Mouse (Mus musculus) forebrain, embryonic 15.5 days (tissue): Measurements from ENCODE around the gene Kcnk2. TPM values are rescaled to one million over a fixed set of nuclear protein-coding genes. Genes with fewer than 3 reads are reported as not detected.

Experiments used
- ATAC-seq: fragments of 200-750 bp; cut with Nextera tagmentation; replicated peaks from 2 replicates; pipeline ENCODE4 v1.8.0; 2017; ENCODE audit warnings: mild to moderate bottlenecking, moderate TSS enrichment, moderate library complexity
- H3K27ac ChIP-seq: fragments of 300-500 bp; sonication (generic); replicated peaks from 2 replicates; pipeline ENCODE4 v1.5.1; 2015; ENCODE audit warnings: mild to moderate bottlenecking, inconsistent platforms
- H3K27me3 ChIP-seq: fragments of 300-500 bp; sonication (generic); 2 replicates; pipeline ENCODE4 v1.6.1; 2015; ENCODE audit warnings: inconsistent platforms
- H3K36me3 ChIP-seq: fragments of 300-500 bp; sonication (generic); 2 replicates; pipeline ENCODE4 v1.6.1; 2015; ENCODE audit warnings: mild to moderate bottlenecking, inconsistent platforms
- H3K4me1 ChIP-seq: fragments of 300-500 bp; sonication (generic); 2 replicates; pipeline ENCODE4 v1.6.1; 2015; ENCODE audit warnings: inconsistent platforms
- H3K4me2 ChIP-seq: fragments of 300-500 bp; sonication (generic); replicated peaks from 2 replicates; pipeline ENCODE4 v1.6.1; 2015; ENCODE audit warnings: mild to moderate bottlenecking, inconsistent platforms
- H3K4me3 ChIP-seq: fragments of 300-500 bp; sonication (generic); 2 replicates; pipeline ENCODE4 v1.5.1; 2015; ENCODE audit warnings: mild to moderate bottlenecking, inconsistent platforms
- H3K9ac ChIP-seq: fragments of 300-500 bp; sonication (generic); replicated peaks from 2 replicates; pipeline ENCODE4 v1.6.1; 2015; ENCODE audit warnings: mild to moderate bottlenecking, inconsistent platforms
- H3K9me3 ChIP-seq: fragments of 300-500 bp; sonication (generic); 2 replicates; pipeline ENCODE4 v1.6.1; 2016; ENCODE audit warnings: inconsistent platforms
- WGBS: fragments of 180-500 bp; shearing (Covaris S2); methylation state at CpG from one replicate; pipeline ENCODE4 v1.1.7; 2015; ENCODE audit warnings: mixed read lengths; 5-methylcytosine and 5-hydroxymethylcytosine counted together
- polyA plus RNA-seq: library from polyadenylated mRNA; unstranded; fragments of >200 nt; fragmentation: Nextera tagmentation; extraction: Ambion mirVana; gene quantifications from 2 replicates; pipeline ENCODE4 v1.2.1, GENCODE M21; 2015

Gene Kcnk2
- polyA plus RNA-seq, 1 experiment from 2014 or later = 24.7 TPM

GRCm38 (mm10) chr1:189341381-189341917 lies 60.6 kb downstream of the Kcnk2 start:
- no peak overlapping the region for H3K9ac ChIP-seq

DNA sequence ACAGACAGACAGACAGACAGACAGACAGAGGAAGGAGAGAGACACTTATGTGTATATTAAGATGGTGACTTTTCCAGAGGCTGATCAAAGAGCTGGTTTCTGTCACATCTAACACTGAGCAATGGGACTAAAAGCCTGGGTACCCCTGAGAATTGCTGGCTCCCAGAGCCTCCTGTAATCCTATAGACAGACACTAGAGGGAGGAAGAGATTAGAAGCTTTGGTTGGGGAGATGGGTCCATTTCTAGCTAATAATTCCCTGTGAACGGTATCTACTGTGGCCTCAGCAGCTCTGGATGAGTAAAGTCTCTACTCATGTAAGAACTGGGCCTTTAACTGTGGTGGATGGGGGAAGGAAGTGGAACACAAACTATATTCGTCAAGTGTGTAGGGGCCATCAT lies 86.2 kb downstream of the Kcnk2 start:
- Histone ChIP-seq H3K4me2 (no peak overlapping the region), H3K36me3 (no peaks in the 10 kb centered on the region), H3K4me3 (no peak overlapping the region), H3K9ac (no peak overlapping the region), H3K27ac (no peak overlapping the region), H3K9me3 (no peaks in the 10 kb centered on the region), H3K27me3 (no peaks in the 10 kb centered on the region), H3K4me1 (no peaks in the 10 kb centered on the region)
- 63% methylated on average over 2 of the region's 2 CpGs for WGBS
- no peak for ATAC-seq

More at GRCm38 (mm10) chr1:189341381-189341917, 60.6 kb downstream of the Kcnk2 start:
- Histone ChIP-seq H3K27ac (no peak overlapping the region), H3K27me3 (no peaks in the 10 kb centered on the region), H3K9me3 (no peaks in the 10 kb centered on the region), H3K4me2 (peak overlapping the region; percentile 94), H3K4me1 (peaks cover 20% of the 10 kb centered on the region), H3K36me3 (peaks cover 7% of the 10 kb centered on the region; the same call in 1 of the 2 replicates), H3K4me3 (peak overlapping the region; percentile 62)
- 62% methylated on average over 4 of the region's 4 CpGs for WGBS
- ATAC-seq = no peak

DNA sequence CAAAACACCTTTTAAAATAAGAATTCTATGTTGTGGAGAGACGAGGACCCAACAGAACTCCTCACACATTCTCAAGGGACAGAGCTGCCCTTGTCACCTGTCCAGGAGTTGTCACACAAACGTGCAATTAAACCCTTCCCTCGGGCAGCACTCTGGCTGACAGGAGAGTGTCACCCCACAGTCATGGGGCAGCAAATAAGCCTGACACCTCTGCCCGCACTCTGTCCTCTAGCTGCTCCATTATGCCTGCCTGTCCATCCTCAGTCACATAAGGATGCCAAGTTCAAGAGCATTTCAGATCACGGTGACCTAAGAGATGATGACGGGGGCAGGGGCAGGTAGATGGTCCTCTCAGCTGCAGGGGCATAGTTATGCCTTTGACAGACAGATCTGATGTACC lies 87.6 kb downstream of the Kcnk2 start:
- H3K4me1 ChIP-seq = 0 out of 2 replicates have a peak, but pooled peaks cover 8% of the 10 kb centered on the region
- no peaks in the 10 kb centered on the region for H3K36me3 ChIP-seq
- ATAC-seq = no peak
- H3K4me3 ChIP-seq = no peak overlapping the region
- no peaks in the 10 kb centered on the region for H3K9me3 ChIP-seq
- 79% methylated on average over 6 of the region's 6 CpGs for WGBS
- H3K27me3 ChIP-seq = no peaks in the 10 kb centered on the region
- no peak overlapping the region for H3K9ac ChIP-seq
- no peak overlapping the region for H3K4me2 ChIP-seq
- no peak overlapping the region for H3K27ac ChIP-seq

DNA sequence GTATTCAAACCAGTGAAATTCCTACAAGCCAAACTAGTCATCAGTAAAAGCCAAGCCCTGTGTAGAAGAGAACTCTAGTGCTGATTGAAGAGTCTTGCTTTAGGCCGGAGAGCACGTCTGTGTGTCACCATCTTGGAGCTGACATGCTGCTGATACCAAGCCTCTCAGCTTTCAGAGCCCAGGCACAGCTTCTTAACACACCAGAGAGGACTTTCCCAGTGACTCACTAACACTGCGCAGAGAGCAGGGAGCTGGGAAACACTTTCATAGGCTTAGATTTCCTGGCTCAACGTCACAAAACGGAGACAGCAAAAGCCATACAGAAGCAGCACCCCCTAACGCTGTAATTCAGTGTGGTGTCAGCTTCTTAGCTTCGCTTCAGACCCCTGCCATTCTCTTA lies 88.3 kb downstream of the Kcnk2 start:
- H3K27ac ChIP-seq = no peak overlapping the region
- H3K4me1 ChIP-seq = 0 out of 2 replicates have a peak, but pooled peaks cover 8% of the 10 kb centered on the region
- no peak overlapping the region for H3K9ac ChIP-seq
- H3K4me2 ChIP-seq = no peak overlapping the region
- WGBS = 78% methylated on average over 7 of the region's 7 CpGs
- no peak overlapping the region for H3K4me3 ChIP-seq
- ATAC-seq = no peak
- H3K27me3 ChIP-seq = no peaks in the 10 kb centered on the region
- no peaks in the 10 kb centered on the region for H3K36me3 ChIP-seq
- H3K9me3 ChIP-seq = no peaks in the 10 kb centered on the region

GRCm38 (mm10) chr1:189310145-189310544 lies 91.9 kb downstream of the Kcnk2 start:
- WGBS = 58% methylated on average over 2 of the region's 2 CpGs
- Histone ChIP-seq H3K9me3 (no peaks in the 10 kb centered on the region), H3K4me3 (no peak overlapping the region), H3K27ac (no peak overlapping the region), H3K36me3 (no peaks in the 10 kb centered on the region), H3K9ac (no peak overlapping the region), H3K27me3 (no peaks in the 10 kb centered on the region), H3K4me1 (0 out of 2 replicates have a peak, but pooled peaks cover 8% of the 10 kb centered on the region), H3K4me2 (no peak overlapping the region)
- no peak for ATAC-seq

DNA sequence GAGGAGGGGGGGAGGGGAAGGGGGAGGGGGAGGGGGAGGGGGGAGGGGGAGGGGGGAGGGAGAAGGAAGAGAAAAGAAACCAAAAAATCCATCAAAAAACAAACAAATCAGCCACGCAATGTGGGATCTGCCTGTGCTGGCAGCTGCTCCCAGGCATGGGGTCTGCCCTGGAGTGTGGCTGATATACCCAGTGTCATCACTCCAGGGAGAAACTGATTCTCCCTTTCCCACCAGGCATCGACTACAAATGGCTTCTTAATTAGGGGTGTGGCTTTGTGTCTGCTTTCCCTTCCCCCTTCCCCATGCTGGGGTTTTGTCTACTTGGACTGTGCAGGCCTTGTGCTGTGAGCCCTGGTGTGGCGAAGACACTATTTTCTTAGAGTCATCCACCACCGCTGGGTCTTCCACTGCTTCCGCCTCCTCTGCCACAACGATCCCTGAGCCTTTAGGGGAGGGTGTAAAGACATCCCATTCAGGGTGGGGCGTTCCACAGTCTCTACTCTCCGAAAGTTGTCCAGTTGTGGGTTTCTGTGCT lies 97.0 kb downstream of the Kcnk2 start:
- WGBS = 66% methylated on average over 8 of the region's 8 CpGs
- no peak overlapping the region for H3K27ac ChIP-seq
- H3K4me1 ChIP-seq = 0 out of 2 replicates have a peak, but pooled peaks cover 4% of the 10 kb centered on the region
- H3K36me3 ChIP-seq = no peaks in the 10 kb centered on the region
- H3K4me2 ChIP-seq = no peak overlapping the region
- no peak overlapping the region for H3K4me3 ChIP-seq
- no peaks in the 10 kb centered on the region for H3K27me3 ChIP-seq
- no peaks in the 10 kb centered on the region for H3K9me3 ChIP-seq
- no peak overlapping the region for H3K9ac ChIP-seq
- no peak for ATAC-seq

DNA sequence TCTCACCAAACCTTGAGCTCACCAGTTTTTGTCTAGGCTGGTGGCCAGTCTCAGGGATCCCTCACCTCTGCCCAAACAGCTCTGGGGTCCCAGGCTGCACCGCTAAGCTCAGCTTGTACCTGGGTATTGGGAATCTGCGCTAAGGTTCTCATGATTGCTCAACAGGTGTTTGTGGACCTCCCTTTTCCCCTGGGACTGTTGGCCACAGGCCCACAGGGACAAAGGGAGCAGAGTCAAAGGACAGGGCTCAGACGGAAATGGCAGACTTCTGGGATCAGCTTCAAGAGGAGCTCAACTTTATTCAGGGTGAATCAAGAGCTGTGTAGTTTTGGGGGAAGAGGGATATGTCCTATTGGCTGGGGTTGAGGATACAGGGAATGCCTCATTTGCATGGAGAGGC lies 99.1 kb downstream of the Kcnk2 start:
- no peaks in the 10 kb centered on the region for H3K36me3 ChIP-seq
- no peak for ATAC-seq
- H3K4me1 ChIP-seq = no peaks in the 10 kb centered on the region
- H3K9me3 ChIP-seq = no peaks in the 10 kb centered on the region
- 88% methylated on average over 3 of the region's 3 CpGs for WGBS
- H3K27ac ChIP-seq = no peak overlapping the region
- H3K9ac ChIP-seq = no peak overlapping the region
- no peak overlapping the region for H3K4me3 ChIP-seq
- no peaks in the 10 kb centered on the region for H3K27me3 ChIP-seq
- H3K4me2 ChIP-seq = no peak overlapping the region

DNA sequence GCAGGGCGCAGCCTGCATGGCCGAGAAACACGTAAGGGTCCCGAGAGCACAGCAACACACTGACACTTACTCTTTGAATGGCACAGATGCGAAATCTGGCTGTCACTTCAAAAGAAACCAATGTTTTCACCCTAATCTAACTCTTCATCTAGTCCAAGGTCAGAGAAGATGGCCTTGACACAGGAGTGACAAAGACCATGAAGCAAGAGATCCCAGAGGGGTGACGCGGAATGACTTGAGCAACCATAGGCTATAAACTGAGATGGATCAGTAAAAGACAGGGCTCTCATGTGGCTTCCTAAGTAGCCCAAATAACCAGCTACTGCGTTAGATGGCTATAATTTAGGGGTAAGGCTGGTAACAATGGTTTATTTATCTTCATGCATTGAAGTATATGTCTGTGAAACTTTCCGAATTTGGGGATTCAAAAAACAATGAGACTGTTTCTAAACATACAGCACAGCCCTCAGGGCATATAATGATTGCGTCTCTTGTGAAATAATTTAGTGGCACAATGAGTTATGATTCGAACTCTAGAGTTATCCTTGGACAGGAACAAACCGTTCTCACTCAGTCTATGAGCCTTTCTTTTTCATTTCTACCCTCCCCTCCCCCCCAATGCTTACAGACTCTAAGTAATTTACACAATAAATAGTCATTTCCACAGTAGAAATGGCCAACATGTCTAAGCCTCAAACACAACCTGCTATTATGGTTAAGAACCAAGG lies 108.2 kb downstream of the Kcnk2 start:
- no peak overlapping the region for H3K27ac ChIP-seq
- no peak overlapping the region for H3K4me3 ChIP-seq
- H3K4me1 ChIP-seq = no peaks in the 10 kb centered on the region
- ATAC-seq = no peak
- H3K9ac ChIP-seq = no peak overlapping the region
- WGBS = 88% methylated on average over 12 of the region's 12 CpGs
- no peak overlapping the region for H3K4me2 ChIP-seq
- H3K36me3 ChIP-seq = no peaks in the 10 kb centered on the region
- H3K9me3 ChIP-seq = no peaks in the 10 kb centered on the region
- H3K27me3 ChIP-seq = no peaks in the 10 kb centered on the region

DNA sequence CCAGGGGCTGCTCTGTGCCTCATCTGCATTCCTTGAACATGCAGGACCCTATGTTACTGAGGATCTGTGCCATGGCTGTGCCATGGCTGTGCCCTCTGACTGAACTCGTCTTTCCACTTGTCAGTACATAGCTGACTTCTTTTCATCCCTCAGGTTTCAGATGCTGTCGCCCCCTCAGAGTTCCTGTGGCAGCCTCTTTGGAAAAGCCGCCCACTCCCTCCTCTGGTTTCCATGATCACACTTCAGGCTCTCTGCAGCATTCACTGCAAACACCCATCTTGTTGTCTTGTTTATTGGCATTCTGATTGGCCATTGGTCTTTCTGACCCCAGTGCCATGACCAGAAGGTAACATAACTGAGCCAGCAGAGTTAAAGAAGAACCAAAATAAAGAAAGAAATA lies 111.2 kb downstream of the Kcnk2 start:
- WGBS = 75% methylated on average over 3 of the region's 3 CpGs
- H3K4me3 ChIP-seq = no peak overlapping the region
- no peak for ATAC-seq

DNA sequence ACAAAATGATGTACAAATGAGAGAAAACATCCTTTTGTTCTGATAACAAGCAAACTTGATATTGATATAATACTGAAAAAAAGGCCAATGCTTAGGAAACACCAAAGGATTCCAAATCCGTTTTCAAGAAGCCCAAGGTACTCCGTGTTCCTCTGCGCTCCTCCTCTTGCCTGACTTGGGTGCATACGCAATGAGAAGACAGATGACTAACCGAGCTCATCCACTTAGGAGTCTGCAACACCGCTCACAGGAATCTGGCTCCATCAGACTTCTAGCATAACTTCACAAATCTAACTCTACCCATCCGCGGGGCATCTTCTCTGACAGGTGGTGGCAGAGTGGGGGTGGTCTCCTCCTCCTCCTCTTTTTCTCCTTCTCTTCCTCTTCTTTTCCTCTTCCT lies 113.1 kb downstream of the Kcnk2 start:
- H3K36me3 ChIP-seq = no peaks in the 10 kb centered on the region
- H3K27me3 ChIP-seq = no peaks in the 10 kb centered on the region
- no peaks in the 10 kb centered on the region for H3K4me1 ChIP-seq
- H3K4me3 ChIP-seq = no peak overlapping the region
- H3K9me3 ChIP-seq = 0 out of 2 replicates have a peak, but pooled peaks cover 5% of the 10 kb centered on the region
- no peak overlapping the region for H3K27ac ChIP-seq
- H3K4me2 ChIP-seq = no peak overlapping the region
- H3K9ac ChIP-seq = no peak overlapping the region
- 86% methylated on average over 8 of the region's 8 CpGs for WGBS
- no peak for ATAC-seq

More for the DNA sequence above, 111.2 kb downstream of the Kcnk2 start:
- no peak overlapping the region for H3K27ac ChIP-seq
- H3K9ac ChIP-seq = no peak overlapping the region
- H3K27me3 ChIP-seq = no peaks in the 10 kb centered on the region
- H3K36me3 ChIP-seq = no peaks in the 10 kb centered on the region
- no peaks in the 10 kb centered on the region for H3K9me3 ChIP-seq
- no peaks in the 10 kb centered on the region for H3K4me1 ChIP-seq
- H3K4me2 ChIP-seq = no peak overlapping the region

DNA sequence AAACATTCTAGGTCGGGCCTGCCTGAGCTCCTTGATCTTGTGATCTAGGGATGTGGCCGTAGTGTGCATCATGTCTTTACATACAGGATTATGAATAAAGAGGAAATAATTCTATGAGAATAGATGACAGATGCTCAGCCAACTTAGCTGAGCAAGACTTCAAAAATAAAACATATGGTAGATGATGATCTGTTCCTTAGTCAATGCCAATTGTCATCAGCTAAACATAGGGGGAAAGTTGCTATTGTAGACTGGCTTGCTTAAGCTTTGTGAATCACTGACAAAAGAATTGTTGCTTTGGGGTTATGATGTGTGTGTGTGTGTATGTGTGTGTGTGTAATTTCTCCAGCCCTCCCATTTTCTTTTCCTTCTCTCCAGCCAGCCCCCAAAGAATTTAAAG lies 129.8 kb downstream of the Kcnk2 start:
- no peak for ATAC-seq
- WGBS = 90% methylated on average over 2 of the region's 2 CpGs
- Histone ChIP-seq H3K36me3 (no peaks in the 10 kb centered on the region), H3K9ac (no peak overlapping the region), H3K27me3 (no peaks in the 10 kb centered on the region), H3K4me2 (no peak overlapping the region), H3K9me3 (no peaks in the 10 kb centered on the region), H3K27ac (no peak overlapping the region), H3K4me1 (no peaks in the 10 kb centered on the region), H3K4me3 (no peak overlapping the region)

GRCm38 (mm10) chr1:189253631-189254030 lies 148.4 kb downstream of the Kcnk2 start:
- H3K9ac ChIP-seq = no peak overlapping the region
- ATAC-seq = no peak
- no peaks in the 10 kb centered on the region for H3K9me3 ChIP-seq
- no peak overlapping the region for H3K4me2 ChIP-seq
- H3K4me1 ChIP-seq = no peaks in the 10 kb centered on the region
- no peaks in the 10 kb centered on the region for H3K36me3 ChIP-seq
- no peaks in the 10 kb centered on the region for H3K27me3 ChIP-seq
- H3K27ac ChIP-seq = no peak overlapping the region
- no peak overlapping the region for H3K4me3 ChIP-seq
